Mouse (Mus musculus): ENCODE results near the gene Akirin1. TPM values are rescaled to one million over a fixed set of nuclear protein-coding genes. Genes with fewer than 3 reads are reported as not detected.

Akirin1 gene
- polyA plus RNA-seq, 1 experiment from 2014 or later = 42.5 TPM

GRCm38 (mm10) chr4:123685046-123685445 is 65.1 kb downstream of the Akirin1 start:
- no peak overlapping the region for H3K4me3 ChIP-seq
- 0 out of 2 replicates have a peak, but pooled peaks cover 3% of the 10 kb centered on the region for H3K27me3 ChIP-seq
- no peak for ATAC-seq (replicated peaks; ENCODE audit: insufficient number of reproducible peaks, insufficient read depth, low FRiP score, low read depth)
- H3K27ac ChIP-seq = no peak overlapping the region
- no peaks in the 10 kb centered on the region for H3K9me3 ChIP-seq (replicated peaks)
- peaks cover 34% of the 10 kb centered on the region for H3K4me1 ChIP-seq (replicated peaks)
- H3K9ac ChIP-seq = no peak overlapping the region
- H3K36me3 ChIP-seq = no peaks in the 10 kb centered on the region
- WGBS = 80% methylated on average over 7 of the region's 7 CpGs
- no peak overlapping the region for H3K4me2 ChIP-seq

Other genes with a start within 250 kb of the Akirin1 start
- 51.0 and 51.1 TPM in 2 replicates for gene Macf1, start 66.0 kb downstream of the Akirin1 start, polyA plus RNA-seq (2015; fragmentation: Nextera tagmentation; extraction: Ambion mirVana)
- 423 and 551 TPM in 2 replicates for gene Ndufs5, start 32.1 kb downstream of the Akirin1 start, polyA plus RNA-seq (2015; fragmentation: Nextera tagmentation; extraction: Ambion mirVana)
- gene Rhbdl2, start 37.5 kb upstream of the Akirin1 start, polyA plus RNA-seq (2015; fragmentation: Nextera tagmentation; extraction: Ambion mirVana) = 1.5 and 4.7 TPM in 2 replicates
- gene 4933427I04Rik, start 109.3 kb upstream of the Akirin1 start, polyA plus RNA-seq (2015; fragmentation: Nextera tagmentation; extraction: Ambion mirVana) = not detected in 2 replicates
- 47.4 and 60.1 TPM in 2 replicates for gene Mycbp, start 154.5 kb upstream of the Akirin1 start, polyA plus RNA-seq (2015; fragmentation: Nextera tagmentation; extraction: Ambion mirVana)
- 34.0 and 42.1 TPM in 2 replicates for gene Rragc, start 167.1 kb upstream of the Akirin1 start, polyA plus RNA-seq (2015; fragmentation: Nextera tagmentation; extraction: Ambion mirVana)
- not detected in 2 replicates for gene 4930535I16Rik, start 167.7 kb upstream of the Akirin1 start, polyA plus RNA-seq (2015; fragmentation: Nextera tagmentation; extraction: Ambion mirVana)

Measured in heart, embryonic 15.5 days (tissue).